Mouse (Mus musculus) urinary bladder, postnatal 36 days (tissue): ENCODE results near the gene Wdr31.
A peak's percentile ranks its signal among the peaks of the same experiment; 100 is the strongest.

Experiments used
- DNase-seq, 2 experiments: peaks; one replicate each; pipeline ENCODE4 v3.0.0; 2022; ENCODE audit warnings: low spot score in 2 of 2, mixed read lengths in 1 of 2

Gene Wdr31

GRCm38 (mm10) chr4:62440544-62440943 lies 30.2 kb downstream of the Wdr31 start:
- DNase-seq = no peak

GRCm38 (mm10) chr4:62439793-62440192 lies 30.9 kb downstream of the Wdr31 start:
- no peak for DNase-seq

GRCm38 (mm10) chr4:62437871-62438270 lies 32.8 kb downstream of the Wdr31 start:
- DNase-seq = no peak

GRCm38 (mm10) chr4:62437256-62437778 lies 33.4 kb downstream of the Wdr31 start:
- no peak for DNase-seq

GRCm38 (mm10) chr4:62435081-62435480 lies 35.6 kb downstream of the Wdr31 start, which contains the start of gene Rnf183:
Gene Rnf183 (minus strand): TSS chr4:62435252.
- DNase-seq = no peak

GRCm38 (mm10) chr4:62433939-62434870 lies 36.5 kb downstream of the Wdr31 start:
- DNase-seq = no peak

GRCm38 (mm10) chr4:62431522-62431921 lies 39.2 kb downstream of the Wdr31 start:
- no peak for DNase-seq

GRCm38 (mm10) chr4:62430678-62431077 lies 40.0 kb downstream of the Wdr31 start:
- DNase-seq = no peak

GRCm38 (mm10) chr4:62429616-62430015 lies 41.1 kb downstream of the Wdr31 start:
- no peak for DNase-seq

- DNase-seq = no peak
These were observed 42.5 kb downstream of the Wdr31 start for GRCm38 (mm10) chr4:62427978-62428758.

GRCm38 (mm10) chr4:62425891-62426290 lies 44.8 kb downstream of the Wdr31 start:
- DNase-seq = no peak

GRCm38 (mm10) chr4:62419091-62419490 lies 51.6 kb downstream of the Wdr31 start:
- DNase-seq = no peak

- DNase-seq = no peak
These were observed 52.2 kb downstream of the Wdr31 start for GRCm38 (mm10) chr4:62418448-62418847.

GRCm38 (mm10) chr4:62411606-62412005 lies 59.1 kb downstream of the Wdr31 start:
- no peak for DNase-seq

- no peak for DNase-seq
These were observed 60.4 kb downstream of the Wdr31 start for GRCm38 (mm10) chr4:62410325-62410724.

GRCm38 (mm10) chr4:62409615-62410014 lies 61.1 kb downstream of the Wdr31 start:
- no peak for DNase-seq

- DNase-seq = peak; percentile 95 to 98
These were observed 62.0 kb downstream of the Wdr31 start, which contains the start of the genes Cdc26 and Prpf4 for GRCm38 (mm10) chr4:62408601-62409282. Gene Cdc26 (minus strand): TSS chr4:62408642. Gene Prpf4 (plus strand): TSS chr4:62408797.

GRCm38 (mm10) chr4:62407730-62408582 lies 62.7 kb downstream of the Wdr31 start:
- DNase-seq = peak; percentile 37 to 55

- no peak for DNase-seq
These were observed 64.6 kb downstream of the Wdr31 start for GRCm38 (mm10) chr4:62406133-62406532.

- DNase-seq = peak in 1 of 2 experiments; percentile 7
These were observed 71.7 kb downstream of the Wdr31 start for GRCm38 (mm10) chr4:62398956-62399355.
